Mouse (Mus musculus) kidney, adult 8-10 months (tissue): ENCODE results near the gene Nupr1.

Experiments used
- DNase-seq, 2 experiments: peaks; one replicate each; pipeline ENCODE4 v3.0.0; 2022

Nupr1 gene

GRCm38 (mm10) chr7:126595890-126596289 lies 34.8 kb downstream of the Nupr1 start:
- DNase-seq, result no peak

GRCm38 (mm10) chr7:126594862-126595561 lies 35.6 kb downstream of the Nupr1 start, which contains the start of gene Il27:
Il27 (minus strand) TSS chr7:126594941.
- DNase-seq, result no peak

- peak in 1 of 2 experiments; percentile 31 for DNase-seq
Observed at GRCm38 (mm10) chr7:126587779-126588178, 42.9 kb downstream of the Nupr1 start.

GRCm38 (mm10) chr7:126586839-126587238 lies 43.8 kb downstream of the Nupr1 start:
- peak; percentile 61 to 71 for DNase-seq

GRCm38 (mm10) chr7:126585717-126586116 lies 44.9 kb downstream of the Nupr1 start, which contains the start of gene Cln3:
Cln3 (minus strand) TSS chr7:126585817.
- DNase-seq, result no peak

GRCm38 (mm10) chr7:126584506-126584977 lies 46.1 kb downstream of the Nupr1 start, which contains the start of gene Apobr:
Apobr (plus strand) TSS chr7:126584942.
- DNase-seq, result no peak

- DNase-seq, result no peak
Observed at GRCm38 (mm10) chr7:126583761-126584160, 46.9 kb downstream of the Nupr1 start.

GRCm38 (mm10) chr7:126583251-126583709 lies 47.4 kb downstream of the Nupr1 start:
- DNase-seq, result peak; percentile 92

GRCm38 (mm10) chr7:126582759-126583158 lies 47.9 kb downstream of the Nupr1 start:
- DNase-seq, result peak in 1 of 2 experiments; percentile 45

- DNase-seq, result no peak
Observed at GRCm38 (mm10) chr7:126581661-126582060, 49.0 kb downstream of the Nupr1 start.

- peak; percentile 76 to 77 for DNase-seq
Observed at GRCm38 (mm10) chr7:126579172-126579571, 51.5 kb downstream of the Nupr1 start.

- DNase-seq, result peak in 1 of 2 experiments; percentile 76
Observed at GRCm38 (mm10) chr7:126576946-126577345, 53.7 kb downstream of the Nupr1 start.
